Mouse (Mus musculus) liver, embryonic 11.5 days (tissue): ENCODE measurements at regions not wholly inside any gene's neighbourhood (a gene's known extent, or its start where the extent isn't known, plus 50 kb on each side); places are given as distances from the start of the nearest gene placed in this dataset.

Experiments
- ATAC-seq: fragments of 200-750 bp; cut with Nextera tagmentation; replicated peaks from 2 replicates; pipeline ENCODE4 v1.8.0; 2017; ENCODE audit warnings: moderate number of reproducible peaks, mild to moderate bottlenecking, moderate TSS enrichment, moderate library complexity; ENCODE audit not compliant: low FRiP score
- DNase-seq: peaks from one replicate; pipeline ENCODE4 v3.0.0-alpha.2; 2017; ENCODE audit warnings: low spot score
- H3K27ac ChIP-seq: fragments of 300-500 bp; sonication (generic); 2 replicates; pipeline ENCODE4 v1.5.1; 2014; ENCODE audit warnings: mild to moderate bottlenecking, low read depth, low read length, control low read depth
- H3K27me3 ChIP-seq: fragments of 300-500 bp; sonication (generic); replicated peaks from 2 replicates; pipeline ENCODE4 v1.6.1; 2014; ENCODE audit warnings: low read length, mixed read lengths; ENCODE audit not compliant: control insufficient read depth, insufficient read depth
- H3K36me3 ChIP-seq: fragments of 300-500 bp; sonication (generic); 2 replicates; pipeline ENCODE4 v1.6.1; 2014; ENCODE audit warnings: mild to moderate bottlenecking, low read length, moderate library complexity, mixed read lengths; ENCODE audit not compliant: control insufficient read depth, insufficient read depth
- H3K4me1 ChIP-seq: fragments of 300-500 bp; sonication (generic); replicated peaks from 2 replicates; pipeline ENCODE4 v1.6.1; 2014; ENCODE audit warnings: low read length, mixed read lengths; ENCODE audit not compliant: control insufficient read depth, insufficient read depth
- H3K4me2 ChIP-seq: fragments of 300-500 bp; sonication (generic); 2 replicates; pipeline ENCODE4 v1.6.1; 2014; ENCODE audit warnings: mild to moderate bottlenecking, control low read depth, moderate library complexity
- H3K4me3 ChIP-seq: fragments of 300-500 bp; sonication (generic); 2 replicates; pipeline ENCODE4 v1.5.1; 2014; ENCODE audit warnings: low read depth, low read length, control low read depth
- H3K9ac ChIP-seq: fragments of 300-500 bp; sonication (generic); 2 replicates; pipeline ENCODE4 v1.6.1; 2014; ENCODE audit warnings: low read depth, low read length, control low read depth
- H3K9me3 ChIP-seq: fragments of 300-500 bp; sonication (generic); 2 replicates; pipeline ENCODE4 v1.6.1; 2016; ENCODE audit warnings: low read length, inconsistent platforms, mixed read lengths; ENCODE audit not compliant: control insufficient read depth
- WGBS: fragments of 180-500 bp; shearing (Covaris S2); extraction: QIAGEN DNeasy Blood & Tissue Kit; methylation state at CpG from one replicate; pipeline ENCODE4 v1.1.7; 2014; 5-methylcytosine and 5-hydroxymethylcytosine counted together

- H3K4me3 ChIP-seq: no peak overlapping the region
- WGBS: 53% methylated on average over 4 of the region's 4 CpGs
- no peak overlapping the region for H3K27ac ChIP-seq
- no peaks in the 10 kb centered on the region for H3K36me3 ChIP-seq
- ATAC-seq: no peak
- no peak overlapping the region for H3K4me2 ChIP-seq
- no peak for DNase-seq
- no peaks in the 10 kb centered on the region for H3K27me3 ChIP-seq
- H3K9ac ChIP-seq: no peak overlapping the region
- H3K9me3 ChIP-seq: no peaks in the 10 kb centered on the region
- H3K4me1 ChIP-seq: no peaks in the 10 kb centered on the region
Measured at GRCm38 (mm10) chr3:136611682-136612081, 58.2 kb upstream of the Ppp3ca start.

GRCm38 (mm10) chr3:136610556-136610924 is 59.4 kb upstream of the Ppp3ca start:
- Histone ChIP-seq H3K4me3 (no peak overlapping the region), H3K9me3 (no peaks in the 10 kb centered on the region), H3K9ac (no peak overlapping the region), H3K36me3 (no peaks in the 10 kb centered on the region), H3K27ac (no peak overlapping the region), H3K4me2 (no peak overlapping the region), H3K27me3 (no peaks in the 10 kb centered on the region), H3K4me1 (no peaks in the 10 kb centered on the region)
- ATAC-seq (no peak), DNase-seq (no peak)
- WGBS: 78% methylated on average over 5 of the region's 5 CpGs

GRCm38 (mm10) chr3:136609855-136610555 is 59.9 kb upstream of the Ppp3ca start:
- no peak overlapping the region for H3K9ac ChIP-seq
- H3K9me3 ChIP-seq: no peaks in the 10 kb centered on the region
- no peak overlapping the region for H3K4me3 ChIP-seq
- H3K4me2 ChIP-seq: no peak overlapping the region
- H3K27ac ChIP-seq: no peak overlapping the region
- no peaks in the 10 kb centered on the region for H3K4me1 ChIP-seq
- H3K36me3 ChIP-seq: no peaks in the 10 kb centered on the region
- H3K27me3 ChIP-seq: no peaks in the 10 kb centered on the region
- no peak for DNase-seq
- 53% methylated on average over 6 of the region's 6 CpGs for WGBS
- ATAC-seq: no peak

GRCm38 (mm10) chr3:136601706-136602105 is 68.2 kb upstream of the Ppp3ca start:
- ATAC-seq: no peak
- no peaks in the 10 kb centered on the region for H3K9me3 ChIP-seq
- WGBS: 67% methylated on average over 1 of the region's 1 CpGs
- H3K9ac ChIP-seq: no peak overlapping the region
- DNase-seq: no peak
- no peak overlapping the region for H3K4me2 ChIP-seq
- H3K4me3 ChIP-seq: no peak overlapping the region
- no peaks in the 10 kb centered on the region for H3K4me1 ChIP-seq
- no peak overlapping the region for H3K27ac ChIP-seq
- H3K36me3 ChIP-seq: no peaks in the 10 kb centered on the region
- H3K27me3 ChIP-seq: no peaks in the 10 kb centered on the region

- ATAC-seq (no peak), DNase-seq (no peak)
- Histone ChIP-seq H3K36me3 (no peaks in the 10 kb centered on the region), H3K27me3 (no peaks in the 10 kb centered on the region), H3K27ac (no peak overlapping the region), H3K4me2 (no peak overlapping the region), H3K9ac (no peak overlapping the region), H3K4me3 (no peak overlapping the region), H3K4me1 (no peaks in the 10 kb centered on the region), H3K9me3 (no peaks in the 10 kb centered on the region)
- 80% methylated on average over 1 of the region's 1 CpGs for WGBS
Measured at GRCm38 (mm10) chr3:136583937-136584336, 86.0 kb upstream of the Ppp3ca start.

GRCm38 (mm10) chr3:136578016-136578415 is 91.9 kb upstream of the Ppp3ca start:
- no peak for DNase-seq
- H3K9me3 ChIP-seq: no peaks in the 10 kb centered on the region
- no peaks in the 10 kb centered on the region for H3K36me3 ChIP-seq
- WGBS: 65% methylated on average over 3 of the region's 3 CpGs
- no peak for ATAC-seq
- no peak overlapping the region for H3K9ac ChIP-seq
- H3K4me2 ChIP-seq: no peak overlapping the region
- no peak overlapping the region for H3K4me3 ChIP-seq
- no peaks in the 10 kb centered on the region for H3K4me1 ChIP-seq
- H3K27me3 ChIP-seq: no peaks in the 10 kb centered on the region
- no peak overlapping the region for H3K27ac ChIP-seq

GRCm38 (mm10) chr3:136570517-136570916 is 99.4 kb upstream of the Ppp3ca start:
- Histone ChIP-seq H3K9ac (no peak overlapping the region), H3K27ac (no peak overlapping the region), H3K4me2 (no peak overlapping the region), H3K27me3 (no peaks in the 10 kb centered on the region), H3K36me3 (no peaks in the 10 kb centered on the region), H3K4me1 (no peaks in the 10 kb centered on the region), H3K4me3 (no peak overlapping the region), H3K9me3 (no peaks in the 10 kb centered on the region)
- WGBS: 28% methylated on average over 1 of the region's 1 CpGs
- ATAC-seq (no peak), DNase-seq (no peak)

GRCm38 (mm10) chr3:136556488-136556887 is 113.4 kb upstream of the Ppp3ca start:
- 76% methylated on average over 2 of the region's 2 CpGs for WGBS
- ATAC-seq: no peak
- H3K4me2 ChIP-seq: no peak overlapping the region
- H3K4me1 ChIP-seq: no peaks in the 10 kb centered on the region
- no peaks in the 10 kb centered on the region for H3K27me3 ChIP-seq
- H3K27ac ChIP-seq: no peak overlapping the region
- no peak overlapping the region for H3K9ac ChIP-seq
- DNase-seq: no peak
- no peak overlapping the region for H3K4me3 ChIP-seq
- no peaks in the 10 kb centered on the region for H3K36me3 ChIP-seq
- no peaks in the 10 kb centered on the region for H3K9me3 ChIP-seq

GRCm38 (mm10) chr3:136549471-136549870 is 120.5 kb upstream of the Ppp3ca start:
- 80% methylated on average over 1 of the region's 1 CpGs for WGBS
- Histone ChIP-seq H3K4me2 (no peak overlapping the region), H3K4me3 (no peak overlapping the region), H3K9me3 (no peaks in the 10 kb centered on the region), H3K27me3 (no peaks in the 10 kb centered on the region), H3K9ac (no peak overlapping the region), H3K27ac (no peak overlapping the region), H3K36me3 (no peaks in the 10 kb centered on the region), H3K4me1 (no peaks in the 10 kb centered on the region)
- DNase-seq (no peak), ATAC-seq (no peak)
